Mouse (Mus musculus): Measurements from ENCODE around the gene Gm3633.
"Not testable (repeated sequence)": the region's sequence is repeated elsewhere in the genome, so short reads cannot be mapped to it uniquely, and the experiment has no call there.

Gene Gm3633

GRCm38 (mm10) chr14:42641817-42642216 lies at the start of gene Gm3633:
Gene Gm3633 (minus strand): TSS chr14:42641917.
- CTCF ChIA-PET = not testable (repeated sequence)

GRCm38 (mm10) chr14:42655638-42656037 lies 13.9 kb upstream of the Gm3633 start, which contains the start of gene Gm10378:
Gene Gm10378 (plus strand): TSS chr14:42655938.
- CTCF ChIA-PET = not testable (repeated sequence)

- CTCF ChIA-PET = not testable (repeated sequence)
These were observed 41.9 kb downstream of the Gm3633 start, which contains the start of gene Gm17124 for GRCm38 (mm10) chr14:42599782-42600181. Gene Gm17124 (minus strand): TSS chr14:42599882.

Data from spleen, embryonic (tissue).